Mouse (Mus musculus): ENCODE measurements around the gene Csf3r.
A peak's percentile ranks its signal among the peaks of the same experiment; 100 is the strongest.

Csf3r gene

DNA sequence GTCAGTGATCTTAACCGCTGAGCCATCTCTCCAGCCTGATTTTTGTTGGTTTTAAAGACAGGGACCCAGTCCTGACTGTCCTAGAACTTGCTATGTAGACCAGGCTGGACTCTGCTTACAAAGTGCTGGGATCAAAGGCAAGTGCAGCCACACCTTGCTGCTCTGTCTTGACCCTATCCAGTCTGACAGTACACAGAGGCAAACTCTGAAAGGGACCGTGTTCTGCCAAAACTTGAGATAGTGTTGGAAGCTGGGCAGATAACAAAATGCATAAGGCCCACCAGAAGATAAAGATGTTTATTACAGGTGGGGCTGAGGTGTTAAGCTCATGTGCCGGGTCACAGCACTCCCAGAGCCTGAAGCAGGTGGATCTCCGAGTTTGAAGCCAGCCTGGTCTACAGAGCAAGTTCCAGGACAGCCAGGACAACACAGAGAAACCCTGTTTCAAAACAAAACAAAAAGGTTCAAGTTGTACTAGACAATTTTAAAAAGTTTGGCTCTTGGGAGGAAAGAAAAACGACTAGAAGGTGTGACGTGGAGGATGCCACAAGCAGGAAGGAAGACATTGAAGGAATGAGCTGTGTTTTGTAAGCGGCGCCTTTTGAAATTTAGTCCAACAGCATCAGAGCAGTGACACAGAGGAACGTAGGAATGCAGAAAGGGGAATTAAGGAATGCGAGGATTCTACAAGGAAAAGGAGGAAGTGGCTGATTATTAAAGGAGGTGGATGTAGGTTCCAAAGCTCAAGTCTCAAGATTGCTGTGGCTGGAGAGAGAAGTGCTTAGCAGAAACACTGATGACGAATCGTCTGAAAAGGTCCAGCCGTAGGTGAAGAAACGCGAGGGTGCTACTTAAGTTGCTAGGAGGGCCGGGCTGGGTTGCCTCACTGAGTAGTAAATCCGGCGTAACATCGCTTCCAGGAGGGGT is 33.1 kb downstream of the Csf3r start:
- no peak for DNase-seq

DNA sequence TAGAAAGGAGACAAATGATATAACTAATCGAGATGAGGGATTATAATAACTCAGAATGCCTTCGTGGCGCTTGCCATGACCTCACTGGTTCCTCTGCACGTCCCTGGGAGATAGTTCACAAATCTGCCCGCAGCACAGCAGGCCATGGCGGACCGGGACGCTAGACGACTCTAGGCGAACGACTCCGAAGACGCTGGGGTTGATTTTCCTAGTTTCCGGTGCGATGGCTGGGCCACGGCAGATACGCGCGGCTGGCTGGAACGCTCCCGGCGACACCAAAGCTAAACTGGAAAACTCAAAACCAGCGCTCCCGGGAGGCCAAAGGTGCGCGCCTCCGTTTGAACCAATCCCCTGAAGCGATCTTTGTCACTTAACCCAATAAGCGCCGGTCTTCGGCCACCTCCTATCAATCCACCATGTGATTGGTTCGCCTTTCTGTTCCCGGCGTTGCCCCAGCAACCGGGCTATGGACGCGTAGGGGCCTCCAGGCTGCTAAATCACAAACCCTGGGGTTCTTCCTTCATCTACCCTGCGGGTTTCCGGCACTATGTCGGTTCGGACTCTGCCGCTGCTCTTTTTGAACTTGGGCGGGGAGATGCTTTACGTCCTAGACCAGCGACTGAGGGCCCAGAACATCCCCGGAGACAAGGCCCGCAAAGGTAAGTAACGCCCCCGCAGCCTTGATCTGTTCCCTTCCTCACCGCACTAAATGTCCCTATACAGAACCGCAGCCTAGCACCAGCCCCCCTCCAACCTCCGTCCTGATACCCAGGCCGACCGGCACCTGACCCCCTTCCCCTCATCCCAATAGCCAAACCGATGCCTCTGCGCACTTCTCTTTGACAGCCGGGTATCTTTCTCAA is 34.0 kb downstream of the Csf3r start, which contains the start of gene Oscp1:
Gene Oscp1, plus strand, starts transcription at position 432 of the 863 bp plus-strand sequence.
- peak; percentile 92 to 94 for DNase-seq

DNA sequence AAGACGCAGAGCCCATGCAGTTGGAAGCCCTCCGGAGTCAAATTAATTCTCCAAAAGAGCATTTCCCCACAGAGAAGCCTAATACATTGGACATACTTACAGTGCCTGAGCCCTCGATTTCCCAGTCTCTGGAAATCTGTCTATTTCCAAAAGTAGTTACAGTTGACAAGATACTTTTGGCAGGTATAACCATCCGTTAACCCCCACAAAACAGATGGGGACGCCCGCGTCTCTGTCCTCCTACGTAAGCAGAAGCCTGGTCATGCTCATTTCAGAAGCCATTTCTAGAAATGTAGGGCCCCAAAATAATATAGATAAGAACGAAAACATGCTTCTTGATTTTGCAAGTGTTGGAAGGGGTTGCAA is 34.6 kb downstream of the Csf3r start:
- DNase-seq: no peak

DNA sequence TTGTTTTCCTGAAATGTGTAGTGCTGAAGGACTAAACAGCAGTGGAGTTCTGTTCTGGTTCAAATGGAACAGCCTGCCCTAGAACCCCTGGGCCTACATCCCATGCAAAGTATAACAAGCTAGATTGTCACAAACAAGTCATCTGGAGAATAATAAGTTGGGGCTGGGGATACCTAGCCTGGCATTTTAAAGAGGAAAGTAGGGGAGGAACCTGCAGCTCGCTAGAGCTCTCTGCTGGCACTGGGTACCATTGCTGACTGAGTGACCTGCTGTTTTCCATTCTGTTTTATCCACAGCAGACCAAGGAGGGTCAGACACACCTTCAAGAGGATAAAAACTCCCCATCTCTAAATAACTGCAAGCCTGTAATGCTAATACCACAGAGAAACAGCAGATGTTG is 38.5 kb downstream of the Csf3r start:
- DNase-seq: peak in 1 of 2 experiments; percentile 24

DNA sequence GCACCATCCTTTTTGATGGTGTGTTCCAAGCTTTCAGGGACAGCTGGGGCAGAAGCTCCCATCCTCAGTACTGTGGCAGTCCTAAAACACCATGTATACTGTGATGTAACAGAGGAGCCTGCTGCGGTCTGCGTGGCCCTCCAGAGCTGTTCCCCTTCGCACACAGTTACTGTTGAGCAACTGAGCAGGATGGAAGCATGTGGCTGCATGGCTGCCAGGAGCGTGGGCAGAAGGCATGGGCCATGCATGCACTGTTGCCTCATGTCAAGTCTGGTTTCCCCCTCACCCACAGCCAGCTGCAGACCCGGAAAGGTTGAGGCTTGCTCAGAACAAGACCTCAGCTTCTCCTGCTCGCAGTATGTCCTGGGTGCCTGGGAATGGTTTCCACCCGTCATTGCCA is 40.9 kb downstream of the Csf3r start:
- DNase-seq: no peak

DNA sequence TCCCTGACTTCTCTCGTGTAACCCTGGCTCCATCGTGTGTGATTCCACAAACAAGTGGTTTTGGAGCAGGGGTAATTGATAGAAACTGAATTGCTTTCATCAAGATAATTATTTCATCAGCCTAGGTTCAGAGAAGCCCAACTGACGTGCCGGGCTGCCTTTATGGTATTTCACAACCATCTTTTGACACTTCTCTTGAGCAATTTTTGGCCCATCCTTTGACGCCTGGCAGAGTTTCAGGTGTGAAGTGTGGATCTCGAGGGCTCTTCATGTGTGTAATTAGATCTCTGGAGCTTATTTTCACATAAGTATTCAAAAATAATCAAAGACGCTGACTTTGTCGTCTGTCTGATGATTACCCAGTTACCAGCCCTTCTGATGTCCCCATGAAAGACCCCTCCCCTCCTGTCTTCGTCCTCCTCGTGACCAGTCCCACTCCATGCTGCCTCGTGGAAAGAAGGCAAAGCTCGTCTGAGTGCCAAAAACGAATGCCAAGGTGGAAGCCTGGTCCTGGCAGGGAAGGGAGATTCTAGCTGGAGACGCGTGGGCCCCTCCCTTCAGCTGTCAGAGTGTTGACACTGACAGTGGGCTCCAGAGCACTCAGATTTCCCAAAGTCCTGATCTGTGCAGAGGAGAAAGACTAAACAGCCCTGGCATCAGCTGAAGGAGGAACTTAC is 43.2 kb downstream of the Csf3r start:
- no peak for DNase-seq

DNA sequence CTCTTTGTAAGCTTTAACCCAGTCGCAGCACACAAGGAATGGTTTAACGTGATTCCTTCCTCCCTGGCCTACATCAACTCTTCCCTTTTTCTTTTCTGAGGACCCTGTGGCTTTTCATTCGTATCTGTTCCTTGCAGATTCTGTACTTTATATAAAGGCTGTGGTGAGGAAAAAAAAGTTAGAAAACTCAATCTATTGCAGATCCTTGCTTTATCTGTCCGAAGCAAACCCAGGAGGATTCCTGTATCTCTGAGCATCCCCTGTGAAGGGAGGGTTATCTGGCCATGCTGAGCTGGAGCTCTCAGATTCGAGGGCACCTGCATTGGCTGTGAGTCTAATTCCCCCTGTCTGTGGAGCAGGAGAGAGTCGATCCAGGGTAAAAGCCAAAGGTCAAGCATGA is 44.5 kb downstream of the Csf3r start:
- no peak for DNase-seq

DNA sequence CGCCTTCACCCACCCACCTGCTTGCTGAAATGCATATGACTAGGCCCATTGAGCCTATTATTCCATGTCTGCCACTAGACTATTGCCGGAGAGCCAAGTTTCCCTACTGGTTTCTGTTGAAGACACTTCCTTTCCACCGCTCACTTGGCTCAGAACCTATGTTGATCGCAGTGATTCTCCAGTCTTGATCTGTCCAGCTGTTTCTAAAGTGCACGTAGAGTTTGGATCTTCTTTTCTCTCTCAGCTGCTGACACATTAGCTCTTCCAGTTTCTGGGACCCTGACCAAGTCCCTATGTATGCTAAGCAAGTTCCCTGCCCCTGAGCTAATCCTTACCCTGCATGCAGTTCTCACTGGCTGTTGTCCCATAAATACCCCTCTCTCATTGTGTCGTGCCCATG is 53.5 kb downstream of the Csf3r start:
- no peak for DNase-seq

DNA sequence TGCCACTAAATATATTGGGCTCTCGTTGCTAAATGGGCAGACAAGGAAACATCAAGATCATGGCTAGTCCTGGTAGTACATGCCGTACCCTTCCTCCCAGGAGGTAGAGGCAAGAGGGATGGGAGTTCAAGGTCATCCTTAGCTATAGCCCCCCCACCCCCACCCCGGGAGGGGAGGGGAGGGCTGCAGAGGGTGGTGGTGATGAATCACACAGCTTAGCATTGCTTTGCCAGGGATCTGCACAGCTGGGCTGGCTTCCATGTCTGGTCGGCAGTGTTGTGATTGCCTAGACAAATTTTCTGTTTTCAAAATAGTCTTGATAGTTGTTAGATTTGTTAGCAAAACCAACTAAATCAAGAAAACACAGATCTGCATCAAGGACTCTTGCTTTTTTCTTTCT is 54.9 kb downstream of the Csf3r start:
- no peak for DNase-seq

DNA sequence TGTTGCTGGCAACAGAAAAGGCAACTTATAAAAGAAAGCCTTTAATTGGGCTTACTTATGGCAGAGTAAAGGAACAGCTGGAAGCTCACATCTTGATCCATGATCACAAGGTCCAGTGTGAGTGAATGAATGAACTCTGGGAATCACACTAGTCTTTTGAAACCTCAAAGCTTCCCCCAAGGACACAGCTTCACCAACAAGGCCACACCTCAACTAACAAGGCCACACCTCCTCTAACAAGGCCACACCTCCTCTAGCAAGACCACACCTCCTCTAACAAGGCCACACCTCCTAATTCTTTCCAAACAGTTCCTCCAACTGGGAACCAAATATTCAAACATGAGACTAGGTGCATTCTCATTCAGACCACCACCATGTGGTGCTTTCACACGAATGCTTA is 57.3 kb downstream of the Csf3r start:
- DNase-seq: no peak

DNA sequence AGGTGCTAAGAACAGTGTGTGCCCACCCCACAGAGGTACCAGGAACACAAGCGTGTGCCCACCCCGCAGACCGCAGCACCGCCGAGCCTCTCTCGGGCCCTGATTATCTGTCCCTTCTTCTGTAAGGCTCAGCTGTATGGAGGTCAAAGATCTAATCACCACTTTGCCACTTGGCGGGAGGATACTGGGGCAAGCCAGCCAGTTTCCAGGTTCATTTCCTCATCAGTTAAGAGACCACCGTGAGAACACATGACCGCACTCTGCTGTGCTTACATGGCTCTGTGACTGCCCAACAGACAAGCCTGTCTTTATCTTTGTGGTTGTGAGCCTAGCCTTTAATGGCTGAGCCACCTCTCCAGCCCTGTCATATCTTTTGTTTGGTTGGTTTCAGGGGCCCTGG is 58.7 kb downstream of the Csf3r start:
- no peak for DNase-seq

DNA sequence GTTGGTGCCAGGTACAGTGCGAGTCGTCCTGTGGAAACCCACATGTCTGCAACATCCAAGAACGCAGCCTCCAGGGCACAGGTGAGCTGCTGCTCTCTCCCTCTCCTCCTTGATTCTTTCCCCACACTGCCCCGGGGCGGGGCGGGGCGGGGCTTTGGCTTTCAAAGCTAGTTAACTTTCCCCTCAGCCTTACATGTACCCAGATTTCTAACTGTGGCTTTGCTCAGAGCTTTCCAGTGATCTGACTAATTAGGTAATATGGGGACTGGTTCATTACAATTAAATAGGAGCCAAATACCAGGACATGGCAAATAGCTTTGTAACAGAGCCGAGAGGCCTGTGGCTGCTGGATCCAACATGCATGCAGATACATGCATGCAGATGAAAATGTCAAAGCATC is 60.0 kb downstream of the Csf3r start:
- no peak for DNase-seq

DNA sequence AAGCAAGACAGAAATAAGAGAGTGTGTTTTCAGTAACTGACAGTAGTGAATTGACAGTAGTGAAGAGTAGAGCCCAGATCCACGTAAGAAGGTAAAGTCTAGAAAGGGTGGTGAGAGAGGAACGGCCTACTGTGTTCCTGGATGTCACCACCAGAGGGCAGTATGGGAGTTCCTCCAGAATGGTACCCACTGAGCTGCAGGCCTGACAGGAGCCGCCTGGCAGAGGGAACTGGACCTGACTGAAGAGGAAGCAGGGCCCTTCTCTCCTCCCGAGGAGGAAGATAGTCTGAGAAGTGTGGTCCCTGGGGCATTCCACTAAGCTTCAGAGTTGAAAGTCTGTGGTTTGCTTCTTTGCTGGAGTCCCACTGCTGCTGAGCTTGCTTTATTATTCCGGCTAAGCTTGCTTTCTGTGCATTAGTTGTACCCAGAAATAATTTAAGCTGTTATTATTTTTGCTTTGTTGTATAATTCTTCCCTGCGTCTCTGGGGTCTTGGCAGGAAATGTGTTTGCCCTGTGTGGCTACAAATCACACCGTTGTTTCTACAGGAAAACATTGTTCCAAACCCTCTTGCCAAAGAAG is 61.7 kb downstream of the Csf3r start:
- peak; percentile 82 to 86 for DNase-seq

DNA sequence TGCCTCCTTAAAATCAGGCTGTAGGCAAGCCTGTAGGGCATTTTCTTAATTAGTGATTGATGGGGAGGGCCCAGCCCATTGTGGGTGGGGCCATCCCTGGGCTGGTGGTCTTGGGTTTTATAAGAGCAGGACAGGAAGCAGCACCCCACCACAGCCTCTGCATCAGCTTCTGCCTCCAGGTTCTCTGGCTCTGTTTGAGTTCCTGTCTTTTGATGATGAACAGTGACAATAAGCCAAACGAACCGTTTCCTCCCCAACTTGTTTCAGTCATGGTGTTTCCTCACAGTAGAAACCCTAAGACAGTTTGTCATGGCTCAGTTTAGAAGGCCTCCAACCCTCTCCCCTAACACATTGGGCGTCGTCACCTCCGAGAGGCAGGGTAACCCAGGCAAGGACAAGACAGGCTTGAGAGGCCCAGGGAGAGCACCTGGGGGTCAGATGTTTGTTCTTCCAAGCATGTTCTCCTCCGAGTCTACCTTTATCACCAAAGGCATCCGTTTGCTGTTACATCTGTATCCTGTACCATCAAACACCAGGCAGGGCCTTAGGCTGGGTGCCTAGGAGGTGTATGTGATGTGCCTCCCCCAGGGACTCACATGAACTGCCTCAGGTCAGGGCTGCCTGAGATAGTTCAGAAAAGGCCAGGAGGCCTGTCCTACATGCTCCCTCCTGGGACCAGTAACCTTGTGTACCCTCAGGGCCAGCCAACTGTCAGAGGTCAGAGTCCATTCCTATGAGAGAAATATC is 65.9 kb downstream of the Csf3r start:
- DNase-seq: peak in 1 of 2 experiments; percentile 46

DNA sequence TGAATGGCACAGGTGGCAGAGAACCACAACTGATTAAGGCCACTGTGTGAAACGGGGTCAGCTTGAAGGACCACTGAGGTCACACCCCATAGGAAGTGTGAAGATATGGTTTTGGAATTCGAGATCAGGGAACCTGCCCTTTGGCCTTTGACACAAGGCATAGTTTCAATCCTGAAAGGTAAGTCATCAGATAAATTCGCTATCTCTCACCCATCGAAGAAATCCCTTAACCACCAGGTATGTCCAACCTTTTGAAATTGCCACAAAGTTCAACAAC is 66.4 kb downstream of the Csf3r start:
- no peak for DNase-seq

DNA sequence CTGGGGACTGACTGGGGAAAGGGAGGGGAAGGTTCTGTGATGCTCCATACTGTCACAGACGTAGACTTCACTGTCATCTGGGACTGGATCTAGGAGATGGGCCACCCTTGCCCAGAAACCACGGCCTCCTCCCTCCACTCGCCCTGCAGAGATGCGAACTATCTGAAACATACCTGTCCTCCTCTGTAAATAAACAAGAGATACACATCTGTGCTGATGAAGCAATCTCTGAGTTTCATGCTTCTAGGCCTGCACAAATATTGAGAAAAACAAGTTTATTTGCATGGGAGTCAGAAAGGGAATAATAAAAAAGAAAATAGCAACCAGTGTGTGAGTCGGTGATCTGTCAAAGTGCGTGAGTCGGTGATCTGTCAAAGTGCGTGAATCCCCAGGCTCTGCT is 67.5 kb downstream of the Csf3r start:
- no peak for DNase-seq

All from kidney, adult 8-10 months (tissue).